Mouse (Mus musculus) right cerebral cortex, postnatal 36 days (tissue): ENCODE results near the gene Prss16.

ENCODE experiments used
- DNase-seq, 2 experiments: peaks; one replicate each; pipeline ENCODE4 v3.0.0; 2022; ENCODE audit warnings: low spot score in 2 of 2, mixed read lengths in 1 of 2

Prss16 gene

DNA sequence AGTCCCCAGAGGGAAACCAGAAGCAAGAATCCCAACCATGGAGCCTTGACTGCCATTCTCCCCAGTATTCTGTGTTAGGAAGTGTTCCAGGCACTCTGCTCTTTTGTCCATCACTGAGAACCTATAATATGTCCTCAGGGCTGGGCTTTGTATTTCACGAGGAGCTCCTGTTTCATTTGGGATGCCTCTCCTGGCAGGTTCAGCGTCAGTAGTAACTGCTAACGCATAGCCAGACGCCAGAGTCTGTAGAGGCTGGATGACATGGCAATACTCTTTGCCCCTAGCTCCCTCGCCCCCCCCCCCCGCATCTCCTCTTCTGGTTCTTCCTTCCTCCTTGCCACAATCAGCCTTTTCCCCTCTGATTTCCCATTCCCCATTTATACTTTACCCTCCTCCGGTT is at the start of gene Prss16:
Gene Prss16 (minus strand): TSS at position 101 of the 400 bp plus-strand sequence.
- DNase-seq: no peak

DNA sequence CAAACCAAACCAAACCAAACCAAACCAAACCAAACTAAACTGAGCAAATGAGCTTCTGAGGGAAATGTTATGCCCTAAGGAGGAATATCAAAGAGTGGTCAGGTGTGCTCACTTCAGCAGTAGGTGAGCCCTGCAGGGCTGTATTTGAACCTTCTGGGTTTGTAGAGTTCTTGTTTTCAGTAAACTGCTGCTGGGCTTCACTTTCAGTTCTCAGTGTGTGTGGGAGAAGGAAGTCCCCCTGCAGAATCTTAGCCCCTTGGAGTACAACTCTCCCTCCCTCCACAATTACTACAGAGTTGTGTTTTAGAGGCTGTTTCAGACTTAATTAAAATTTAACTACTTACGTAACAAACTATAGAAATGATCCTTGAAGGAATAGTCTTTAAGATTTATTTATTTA is 44.2 kb upstream of the Prss16 start:
- DNase-seq: no peak

- DNase-seq: no peak
These were observed 41.9 kb upstream of the Prss16 start for GRCm38 (mm10) chr13:22051523-22051859.

GRCm38 (mm10) chr13:22050591-22051522 is 41.3 kb upstream of the Prss16 start:
- peak; percentile 82 for DNase-seq

DNA sequence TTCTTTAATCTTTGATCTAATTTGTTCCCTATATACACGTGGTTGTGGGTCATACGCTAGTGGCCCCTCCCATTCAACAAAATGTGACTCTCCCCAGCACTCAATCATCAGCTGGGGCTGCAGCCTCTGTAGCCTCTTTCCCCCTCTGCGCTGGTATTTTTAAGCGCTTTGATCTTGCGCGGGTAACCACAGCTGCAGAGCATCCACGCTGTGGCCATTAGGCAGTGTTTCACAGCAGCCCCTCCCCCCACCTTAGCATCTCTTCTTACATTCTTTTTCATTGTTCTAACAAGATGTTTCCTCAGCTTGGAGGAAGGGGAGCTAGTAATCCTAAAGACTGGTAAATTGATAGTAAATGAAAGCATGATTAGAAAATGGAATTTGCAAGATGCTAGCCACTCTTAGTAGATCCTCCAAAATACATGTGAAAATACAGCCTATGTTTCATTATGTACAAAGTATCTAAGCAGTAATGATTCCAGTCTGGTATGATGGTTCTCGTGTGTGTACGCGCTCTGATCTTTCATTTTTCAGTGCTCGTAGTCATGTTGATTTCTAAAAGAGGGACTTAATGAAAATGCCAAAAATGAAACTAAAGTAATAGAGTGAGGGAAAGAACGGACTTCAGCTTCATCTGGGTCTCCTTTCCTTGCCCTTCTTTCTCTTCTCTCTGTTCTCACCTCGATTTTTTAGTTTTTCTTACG is 40.3 kb upstream of the Prss16 start:
- DNase-seq: no peak

- no peak for DNase-seq
These were observed 39.5 kb upstream of the Prss16 start for GRCm38 (mm10) chr13:22049041-22049440.

DNA sequence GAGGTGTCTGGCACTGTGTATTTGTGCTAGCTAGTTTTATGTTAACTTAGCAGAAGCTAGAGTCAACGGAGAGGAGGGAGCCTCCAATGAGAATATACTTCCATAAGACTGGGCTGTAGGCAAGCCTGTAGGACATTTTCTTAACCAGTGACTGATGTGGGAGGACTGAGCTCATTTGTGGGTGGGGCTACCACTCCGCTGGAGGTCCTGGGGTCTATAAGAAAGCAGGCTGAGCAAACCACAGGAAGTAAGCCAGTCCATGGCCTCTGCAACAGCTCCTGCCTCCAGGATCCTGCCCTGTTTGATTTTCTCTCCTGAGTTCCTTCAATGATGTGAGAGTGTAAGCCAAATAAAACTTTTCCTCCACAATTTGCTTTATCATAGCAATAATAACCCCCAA is 35.8 kb upstream of the Prss16 start:
- DNase-seq: no peak

- DNase-seq: no peak
These were observed 35.1 kb upstream of the Prss16 start for GRCm38 (mm10) chr13:22044432-22045155.

DNA sequence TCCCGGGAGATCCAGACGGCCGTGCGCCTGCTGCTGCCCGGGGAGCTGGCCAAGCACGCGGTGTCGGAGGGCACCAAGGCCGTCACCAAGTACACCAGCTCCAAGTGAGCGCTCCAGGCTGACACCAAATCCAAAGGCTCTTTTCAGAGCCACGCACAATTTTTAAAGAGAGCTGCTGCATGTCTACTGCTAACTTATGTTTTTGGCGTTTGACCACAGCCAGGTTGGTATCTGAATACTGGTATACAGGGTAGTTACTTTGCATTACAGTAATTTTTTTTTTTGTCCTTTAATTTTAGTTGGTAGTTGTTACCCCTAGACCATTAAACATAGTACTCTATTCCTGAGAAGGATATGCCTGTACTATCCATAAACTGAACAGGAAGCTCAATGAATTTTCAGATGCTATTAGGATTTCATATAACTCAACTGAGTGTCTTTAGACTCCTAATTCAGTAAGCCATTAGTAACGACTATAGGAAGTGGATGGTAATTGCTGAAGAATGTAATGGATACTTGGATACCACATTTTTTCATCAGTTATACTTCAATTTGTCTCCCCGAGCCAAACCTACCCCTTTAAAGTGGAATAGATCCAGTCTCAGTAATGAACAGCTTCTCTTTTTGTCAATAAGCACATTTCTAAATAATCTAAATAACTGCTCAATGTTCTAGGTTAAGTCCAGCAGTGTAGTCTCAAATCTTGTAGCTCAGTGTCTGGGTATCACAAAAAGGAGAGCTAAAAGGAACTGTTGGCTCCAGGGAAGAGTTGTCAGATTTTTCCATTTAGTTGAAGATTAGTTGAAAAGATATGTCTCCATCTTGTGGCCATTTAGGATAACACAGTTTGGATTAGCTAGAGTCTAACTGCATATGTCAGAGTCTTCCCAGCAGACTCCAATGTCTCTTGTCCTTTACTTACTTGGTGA is 34.2 kb upstream of the Prss16 start:
- no peak for DNase-seq

DNA sequence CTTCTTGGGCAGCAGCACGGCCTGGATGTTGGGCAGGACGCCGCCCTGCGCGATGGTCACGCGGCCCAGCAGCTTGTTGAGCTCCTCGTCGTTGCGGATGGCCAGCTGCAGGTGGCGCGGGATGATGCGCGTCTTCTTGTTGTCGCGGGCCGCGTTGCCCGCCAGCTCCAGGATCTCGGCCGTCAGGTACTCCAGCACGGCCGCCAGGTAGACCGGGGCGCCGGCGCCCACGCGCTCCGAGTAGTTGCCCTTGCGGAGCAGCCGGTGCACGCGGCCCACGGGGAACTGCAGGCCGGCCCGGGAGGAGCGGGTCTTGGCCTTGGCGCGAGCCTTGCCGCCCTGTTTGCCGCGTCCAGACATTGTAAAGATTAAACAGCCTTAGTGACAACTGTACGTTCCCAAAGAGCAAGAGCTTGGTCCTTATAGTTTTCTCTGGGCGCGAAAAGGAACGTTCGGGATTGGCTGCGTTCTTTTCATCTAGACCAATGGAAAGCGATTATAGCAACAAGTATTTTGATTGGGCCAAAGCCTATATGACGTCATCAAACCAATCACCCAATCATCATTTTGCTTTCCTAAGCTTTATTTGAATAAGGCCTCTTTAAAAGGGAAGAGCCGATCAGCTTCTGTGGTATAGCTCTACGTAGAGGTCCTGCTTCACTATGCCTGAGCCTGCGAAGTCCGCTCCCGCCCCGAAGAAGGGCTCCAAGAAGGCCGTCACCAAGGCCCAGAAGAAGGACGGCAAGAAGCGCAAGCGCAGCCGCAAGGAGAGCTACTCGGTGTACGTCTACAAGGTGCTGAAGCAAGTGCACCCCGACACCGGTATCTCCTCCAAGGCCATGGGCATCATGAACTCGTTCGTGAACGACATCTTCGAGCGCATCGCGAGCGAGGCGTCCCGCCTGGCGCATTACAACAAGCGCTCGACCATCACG is 33.3 kb upstream of the Prss16 start, which contains the start of the genes Hist1h2ag and Hist1h2bj:
Gene Hist1h2ag (minus strand): TSS at position 377 of the 935 bp plus-strand sequence.
Gene Hist1h2bj (plus strand): TSS at position 647 of the 935 bp plus-strand sequence.
- peak; percentile 85 to 92 for DNase-seq

DNA sequence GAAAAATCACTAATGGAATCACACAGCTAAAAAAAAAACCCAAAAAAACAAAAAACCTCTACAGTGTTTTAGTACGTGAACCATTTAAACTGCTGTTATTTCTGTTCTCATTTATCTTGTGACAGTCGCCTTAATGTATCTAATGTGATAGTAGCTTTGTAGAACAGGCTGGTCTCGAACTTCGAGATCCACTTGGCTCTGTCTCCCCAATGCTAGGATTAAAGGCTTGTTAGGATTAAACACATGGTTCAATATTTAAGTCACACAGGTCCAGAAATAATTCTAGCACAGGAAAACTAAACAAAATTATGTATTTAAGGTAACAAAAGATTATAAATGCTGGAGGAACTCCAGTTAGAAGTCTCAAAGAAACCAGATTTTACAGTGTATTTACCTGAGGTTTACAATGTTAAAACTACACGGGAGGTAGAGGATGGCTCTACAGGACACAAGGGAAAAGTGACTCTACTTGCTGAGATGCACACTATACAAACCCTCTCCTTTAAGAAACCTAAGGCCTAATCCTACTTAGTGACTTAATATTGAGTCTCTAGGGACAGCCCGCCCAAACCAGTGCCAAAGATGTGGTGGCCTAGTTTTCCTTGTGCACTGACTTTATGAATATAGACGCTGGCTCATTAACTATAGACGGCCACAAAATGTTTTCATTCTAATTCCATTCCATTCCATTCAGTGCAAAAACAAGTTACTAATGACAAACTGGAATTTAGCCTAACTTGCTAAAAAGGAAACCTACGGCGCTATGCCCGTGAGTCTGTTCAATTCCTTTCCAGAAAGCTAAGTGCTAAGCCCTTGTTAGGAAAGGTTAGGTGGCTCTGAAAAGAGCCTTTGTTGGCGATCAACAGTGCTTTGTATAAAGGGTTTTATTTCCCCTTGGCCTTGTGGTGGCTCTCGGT is 32.4 kb upstream of the Prss16 start:
- no peak for DNase-seq

DNA sequence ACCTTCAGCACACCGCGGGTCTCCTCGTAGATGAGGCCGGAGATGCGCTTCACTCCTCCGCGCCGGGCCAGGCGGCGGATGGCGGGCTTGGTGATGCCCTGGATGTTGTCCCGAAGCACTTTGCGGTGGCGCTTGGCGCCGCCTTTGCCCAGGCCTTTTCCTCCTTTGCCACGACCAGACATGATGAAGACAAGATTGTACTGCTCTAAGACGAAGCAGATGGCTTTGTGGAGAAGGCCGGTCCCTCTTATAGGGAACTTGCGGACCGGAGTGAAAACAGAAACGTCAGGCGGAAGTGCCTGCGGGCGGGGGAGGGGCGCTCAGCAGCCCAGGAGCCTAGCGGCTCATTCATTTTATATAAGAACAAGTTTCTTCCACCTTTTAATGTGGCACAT is 31.6 kb upstream of the Prss16 start, which contains the start of gene Hist1h4i:
Gene Hist1h4i (minus strand): TSS at position 221 of the 395 bp plus-strand sequence.
- DNase-seq: peak; percentile 96

GRCm38 (mm10) chr13:22040464-22041141 is 31.1 kb upstream of the Prss16 start:
- no peak for DNase-seq

- DNase-seq: no peak
These were observed 30.5 kb upstream of the Prss16 start for GRCm38 (mm10) chr13:22039951-22040463.

GRCm38 (mm10) chr13:22039364-22039763 is 29.8 kb upstream of the Prss16 start:
- DNase-seq: no peak

DNA sequence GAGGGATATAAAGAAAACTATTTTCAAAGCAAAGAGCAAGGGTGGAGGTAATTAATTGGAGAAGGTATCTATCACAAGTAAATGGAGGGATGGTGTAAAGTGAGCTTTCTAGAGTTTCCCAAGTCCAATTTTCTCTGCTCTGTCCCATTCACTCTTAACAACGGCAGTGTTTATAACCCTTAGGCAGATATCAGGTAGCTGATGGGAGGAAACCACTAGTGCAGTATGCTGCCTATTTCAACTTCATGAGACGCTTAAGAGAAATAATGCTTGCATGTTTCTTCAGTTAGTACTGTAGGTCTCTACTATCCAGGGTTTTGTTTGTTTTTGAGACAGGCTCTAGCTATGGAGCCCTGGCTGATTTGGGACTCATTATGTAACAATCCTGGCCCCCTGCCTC is 27.9 kb upstream of the Prss16 start:
- DNase-seq: no peak

DNA sequence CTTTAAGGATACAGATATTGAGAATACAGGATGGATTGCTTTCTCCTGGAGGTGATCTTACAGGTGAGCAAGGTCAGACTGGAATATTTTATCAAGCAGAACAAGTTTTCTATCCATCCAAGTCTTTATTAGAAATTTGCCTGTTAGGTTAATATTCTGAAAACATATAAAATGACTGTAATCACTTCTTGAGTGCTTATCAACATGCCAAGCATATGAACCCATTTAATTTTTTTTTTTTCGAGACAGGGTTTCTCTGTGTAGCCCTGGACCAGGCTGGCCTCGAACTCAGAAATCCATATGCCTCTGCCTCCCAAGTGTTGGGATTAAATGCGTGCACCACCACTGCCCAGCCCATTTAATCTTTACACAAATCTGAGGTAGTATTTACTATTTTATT is 27.4 kb upstream of the Prss16 start:
- no peak for DNase-seq
